Mouse (Mus musculus) lung, postnatal 25 days (tissue): ENCODE data around the gene Fbf1.

Experiments
- DNase-seq: peaks from one replicate; pipeline ENCODE4 v3.0.0; 2022; ENCODE audit warnings: low spot score

The Fbf1 gene

DNA sequence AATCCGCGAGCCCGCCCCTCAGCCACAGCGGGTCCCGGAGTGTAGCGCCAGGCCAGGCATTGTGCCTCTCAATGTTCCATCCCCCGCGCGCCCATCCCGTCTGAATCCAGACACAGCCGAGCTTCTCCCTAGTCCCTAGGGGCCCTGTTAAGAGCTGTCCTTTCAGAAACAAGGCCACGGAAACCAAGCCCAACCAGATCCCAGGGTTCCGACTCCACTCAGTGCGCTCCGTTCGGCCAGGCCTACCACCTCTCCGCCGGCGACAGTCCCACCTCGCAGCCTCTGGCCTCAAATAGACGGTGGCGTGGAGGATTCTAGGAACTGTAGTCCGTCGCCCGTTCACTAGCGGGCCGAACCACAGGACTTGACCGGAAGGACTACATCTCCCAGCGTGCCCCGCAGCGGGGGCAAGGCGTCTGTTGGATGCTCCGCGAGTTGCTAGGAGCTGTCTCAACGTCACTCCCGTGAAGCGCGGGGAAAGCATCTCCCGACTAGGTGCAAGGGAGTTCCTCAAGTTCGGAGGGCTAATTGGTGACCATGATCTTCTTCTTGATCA lies at the start of gene Fbf1:
TSS of gene Fbf1 (minus strand) at position 283 of the 556 bp plus-strand sequence.
- peak; percentile 96 for DNase-seq

DNA sequence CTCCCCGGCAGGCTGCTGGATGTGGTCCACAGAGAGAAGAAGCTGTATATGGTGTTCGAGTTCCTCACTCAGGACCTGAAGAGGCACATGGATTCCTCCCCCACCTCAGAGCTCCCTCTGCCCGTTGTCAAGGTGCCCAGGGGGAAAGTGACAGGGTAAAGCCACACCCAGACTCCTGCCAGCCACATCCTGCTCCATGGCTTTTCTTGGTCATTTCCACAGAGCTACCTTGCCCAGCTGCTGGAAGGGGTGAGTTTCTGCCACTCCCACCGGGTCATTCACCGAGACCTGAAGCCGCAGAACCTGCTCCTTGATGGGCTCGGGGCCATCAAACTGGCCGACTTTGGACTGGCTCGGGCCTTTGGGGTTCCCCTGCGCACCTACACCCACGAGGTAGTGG lies 48.6 kb upstream of the Fbf1 start:
- no peak for DNase-seq

- DNase-seq: no peak
These were observed 48.0 kb upstream of the Fbf1 start for GRCm38 (mm10) chr11:116215991-116216390.

GRCm38 (mm10) chr11:116215181-116215580 lies 47.2 kb upstream of the Fbf1 start:
- no peak for DNase-seq

GRCm38 (mm10) chr11:116213877-116214510 lies 46.0 kb upstream of the Fbf1 start:
- DNase-seq: no peak

DNA sequence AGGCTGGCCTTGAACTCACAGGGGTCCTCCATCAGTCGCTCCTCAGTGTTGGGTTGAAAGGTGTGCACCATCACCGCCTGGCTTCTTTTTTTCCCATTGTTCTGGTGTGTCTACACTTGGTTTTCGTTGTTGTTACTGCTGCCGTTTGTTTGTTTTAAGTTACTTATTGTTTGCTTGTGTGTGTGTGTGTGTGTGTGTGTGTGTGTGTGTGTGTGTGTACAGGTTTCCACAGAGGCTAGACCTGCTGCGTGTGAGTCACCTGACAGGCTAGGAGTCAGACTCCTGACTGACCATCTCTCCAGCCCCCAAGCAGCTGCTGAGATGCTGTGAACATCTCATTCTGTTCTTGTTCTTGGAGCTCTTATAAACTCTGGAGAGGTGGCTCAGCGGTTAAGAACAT lies 44.9 kb upstream of the Fbf1 start:
- DNase-seq: no peak

GRCm38 (mm10) chr11:116210696-116211095 lies 42.7 kb upstream of the Fbf1 start:
- DNase-seq: no peak

GRCm38 (mm10) chr11:116209257-116209656 lies 41.3 kb upstream of the Fbf1 start:
- no peak for DNase-seq

GRCm38 (mm10) chr11:116208660-116209059 lies 40.7 kb upstream of the Fbf1 start:
- no peak for DNase-seq

- DNase-seq: no peak
These were observed 38.7 kb upstream of the Fbf1 start for GRCm38 (mm10) chr11:116206678-116207077.

GRCm38 (mm10) chr11:116203150-116203549 lies 35.2 kb upstream of the Fbf1 start:
- no peak for DNase-seq

DNA sequence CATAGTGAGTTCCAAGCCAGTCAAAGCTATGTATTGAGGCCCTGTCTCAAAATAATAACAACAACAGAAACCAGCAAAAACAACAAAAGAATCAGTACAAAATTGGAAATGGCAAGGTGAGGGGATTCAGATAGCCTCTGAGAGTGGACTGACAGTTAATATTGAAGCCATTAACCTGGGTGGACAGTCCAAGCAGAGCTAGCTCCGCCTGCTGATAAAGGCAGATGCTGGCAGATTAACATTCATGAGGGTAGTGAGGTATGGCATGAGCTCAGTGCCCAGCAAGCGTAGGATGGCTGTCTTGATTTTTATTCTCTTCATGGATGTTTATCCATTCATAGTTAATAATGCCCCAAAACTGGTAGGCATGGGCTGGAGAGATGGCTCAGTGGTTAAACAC lies 33.2 kb upstream of the Fbf1 start:
- DNase-seq: no peak

DNA sequence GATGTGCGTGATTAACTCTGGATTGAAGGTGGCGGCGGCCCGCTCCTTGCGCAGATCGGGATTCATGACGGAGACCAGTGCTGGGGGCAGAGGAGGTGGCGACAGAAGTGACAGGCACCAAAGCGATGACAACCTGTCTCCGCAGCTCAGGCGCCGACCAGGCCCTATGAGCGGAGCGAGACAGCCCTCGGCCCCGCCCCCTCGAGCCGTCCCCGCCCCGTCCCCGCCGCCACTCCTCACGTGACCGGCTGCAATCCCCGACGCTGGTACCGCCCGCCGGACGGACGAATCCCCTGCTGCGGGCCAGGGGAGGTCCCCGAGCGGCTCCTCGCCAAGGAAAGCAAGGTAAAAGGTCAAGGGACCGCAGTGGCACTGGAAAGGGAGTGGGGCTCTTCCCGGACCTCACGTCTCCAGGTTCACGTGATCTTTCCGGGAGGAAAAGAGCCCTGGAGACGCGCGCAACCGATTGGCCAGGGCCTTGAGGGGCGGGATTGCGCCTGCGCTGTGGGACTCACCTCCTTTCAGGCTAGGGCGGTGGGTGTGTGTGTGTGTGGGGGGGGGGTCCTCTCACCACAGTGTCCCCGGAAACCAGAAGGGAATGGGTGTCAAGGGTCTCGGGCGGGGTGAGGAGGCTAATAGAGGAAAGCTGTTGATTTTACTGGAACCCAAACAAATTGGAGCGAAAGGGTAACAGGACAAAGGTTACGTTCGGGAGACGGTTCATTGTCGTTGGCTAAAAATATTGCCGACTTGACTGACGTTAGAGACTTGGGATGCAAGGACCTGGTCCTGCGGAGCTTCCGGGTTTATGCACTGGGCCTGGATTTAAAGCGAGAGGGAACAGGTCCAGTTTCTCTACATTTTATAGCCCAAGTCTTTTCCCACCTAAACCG lies 30.9 kb upstream of the Fbf1 start, which contains the start of the genes Ten1 and Acox1:
TSS of gene Ten1 (plus strand) at position 217 of the 893 bp plus-strand sequence.
TSS of gene Acox1 (minus strand) at position 407 of the 893 bp plus-strand sequence.
- peak; percentile 98 for DNase-seq

DNA sequence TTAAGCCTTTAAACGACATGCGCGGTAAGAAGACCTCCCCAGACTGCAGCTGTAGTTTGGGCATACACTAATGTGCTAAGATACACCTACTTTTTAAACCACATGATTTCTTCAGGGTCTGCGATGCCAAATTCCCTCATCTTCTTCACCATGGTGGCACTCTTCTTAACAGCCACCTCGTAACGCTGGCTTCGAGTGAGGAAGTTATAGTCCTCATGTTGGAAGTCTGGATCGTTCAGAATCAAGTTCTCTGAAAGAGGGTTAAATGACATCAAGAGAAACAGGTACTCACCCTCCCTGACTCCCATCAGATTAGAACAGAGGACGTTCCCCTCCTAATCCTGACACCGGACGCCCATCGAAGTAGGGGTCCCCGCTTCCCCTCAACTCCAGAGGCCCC lies 30.2 kb upstream of the Fbf1 start:
- no peak for DNase-seq

DNA sequence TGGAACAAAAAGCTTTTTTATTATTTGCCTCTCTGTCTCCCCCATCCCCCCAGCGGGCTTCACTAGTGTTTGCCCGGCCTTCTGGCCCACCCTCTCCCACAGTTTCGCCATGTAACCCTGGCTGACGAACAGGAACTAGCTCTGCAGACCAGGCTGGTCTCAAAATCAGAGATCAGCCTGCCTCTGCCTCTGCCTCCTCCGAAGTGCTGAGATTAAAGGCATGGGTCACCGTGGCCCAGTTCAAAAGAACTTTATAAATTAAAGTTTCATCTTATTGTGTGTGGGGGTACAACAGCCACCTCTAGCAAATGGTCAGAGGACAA lies 29.6 kb upstream of the Fbf1 start:
- DNase-seq: no peak

GRCm38 (mm10) chr11:116196866-116197583 lies 29.1 kb upstream of the Fbf1 start:
- no peak for DNase-seq

DNA sequence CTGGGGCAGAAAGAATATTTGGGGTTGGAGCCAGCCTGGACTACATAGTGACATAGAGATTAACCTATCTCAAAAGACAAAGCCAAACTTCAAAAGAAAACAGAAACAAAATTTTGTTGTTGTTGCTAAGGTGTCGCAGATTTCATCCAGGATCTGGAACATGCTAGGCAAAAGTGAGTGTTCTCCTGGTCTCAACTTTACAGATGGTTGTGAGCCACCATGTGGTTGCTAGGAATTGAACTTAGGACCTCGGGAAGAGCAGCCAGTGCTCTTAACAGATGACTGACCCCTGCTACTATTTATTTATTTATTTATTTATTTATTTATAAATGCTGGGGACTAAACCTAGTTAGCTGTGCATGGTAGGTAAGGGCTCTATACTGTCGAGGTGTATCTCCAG lies 28.4 kb upstream of the Fbf1 start:
- no peak for DNase-seq

- DNase-seq: no peak
These were observed 27.3 kb upstream of the Fbf1 start for GRCm38 (mm10) chr11:116195252-116195651.

DNA sequence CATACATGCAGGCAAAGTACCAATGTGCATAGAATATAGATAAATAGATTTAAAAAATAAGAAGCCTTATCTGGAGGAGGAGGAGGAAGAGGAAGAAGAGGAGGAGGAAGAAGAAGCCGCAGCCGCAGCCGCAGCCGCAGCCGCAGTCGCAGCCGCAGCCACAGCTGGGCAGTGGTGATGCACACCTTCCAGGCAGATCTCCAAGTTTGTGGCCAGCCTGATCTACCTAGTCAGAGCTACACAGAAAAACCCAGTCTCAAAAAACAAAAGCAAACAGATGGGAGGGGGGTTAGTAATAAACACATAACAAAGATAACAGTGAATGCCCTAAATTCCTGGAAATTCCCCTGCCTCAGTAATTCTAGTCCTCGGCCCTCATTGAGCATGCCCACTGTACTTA lies 26.7 kb upstream of the Fbf1 start:
- no peak for DNase-seq

DNA sequence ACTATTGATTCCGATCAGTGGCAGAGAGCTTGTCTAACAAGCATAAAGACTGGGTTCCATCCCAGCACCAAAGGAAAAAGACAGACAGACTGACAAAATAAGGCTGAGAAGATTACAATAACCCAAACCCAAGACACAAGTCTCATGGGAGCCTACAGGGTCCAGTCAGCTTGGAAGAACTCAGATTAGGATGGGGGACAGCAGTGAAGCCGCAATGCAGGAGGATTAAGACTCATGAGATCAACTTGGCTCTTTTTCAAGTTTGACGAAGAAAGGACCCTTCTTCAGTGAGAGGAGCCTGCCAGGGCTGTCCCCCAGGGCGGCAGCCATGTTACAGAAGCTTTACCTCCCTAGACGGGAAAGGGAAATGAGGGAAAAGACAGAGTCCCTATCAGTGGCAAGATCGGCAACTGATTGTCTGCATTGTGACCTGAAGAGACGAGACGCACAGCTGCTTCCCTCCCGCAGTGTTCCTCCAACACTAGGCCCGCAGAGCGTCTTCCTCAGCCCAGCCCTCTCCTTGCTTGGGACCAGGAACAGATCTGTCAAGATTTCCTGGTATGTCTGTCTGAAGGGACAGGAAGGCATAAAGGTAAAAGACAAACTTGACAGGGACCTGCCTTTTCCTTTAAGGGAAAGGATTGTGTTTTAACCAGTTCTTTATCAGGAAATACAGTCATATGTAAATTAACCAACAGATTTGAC lies 19.4 kb upstream of the Fbf1 start:
- DNase-seq: no peak

DNA sequence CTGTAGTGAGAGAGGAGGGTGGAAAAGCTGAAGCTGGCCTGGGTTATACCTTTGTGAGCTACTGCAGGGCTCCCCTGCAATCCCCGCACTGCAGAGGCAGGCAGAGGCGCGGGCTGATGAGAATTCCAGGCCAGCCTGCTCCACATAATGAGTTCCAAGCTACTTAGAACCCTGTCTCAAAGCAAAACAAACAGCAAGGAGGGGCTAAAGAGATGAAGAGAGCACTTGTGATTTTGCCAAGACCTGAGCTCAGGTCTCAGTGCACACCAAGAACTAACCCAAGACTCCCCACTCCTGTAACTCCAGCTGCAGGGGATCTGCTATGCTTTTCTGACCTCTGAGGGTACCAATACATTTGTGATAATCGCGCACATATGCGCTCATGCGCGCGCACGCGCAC lies 18.4 kb upstream of the Fbf1 start:
- no peak for DNase-seq

- DNase-seq: no peak
These were observed 17.9 kb upstream of the Fbf1 start for GRCm38 (mm10) chr11:116185836-116186235.
